ENCODE assay signal across 9 mouse cellular contexts in genomic region chr11:76835868-76836267, GRCm38 (mm10). TPM values are rescaled to one million over a fixed set of nuclear protein-coding genes. Genes with fewer than 3 reads are reported as not detected.
DNase-seq lines count a peak whose midpoint lies in the region; ATAC-seq and TF ChIP-seq lines count a peak whose summit lies in the region.
"Had no signal": no experiment of that assay in that cellular context is flagged by ENCODE, and none has a peak within 500 bp of the region (broad histone marks: within the 10 kb centered on the region; RNA-seq: fewer than 3 reads in every experiment).

No protein-coding gene starts in this region.

- ATAC-seq in heart, embryonic 12.5 days (ENCODE audit: insufficient number of reproducible peaks, low FRiP score): no peak
- ATAC-seq in lung, embryonic 16.5 days (ENCODE audit: low read depth): no peak
- no peak for ATAC-seq in stomach, postnatal 0 days (ENCODE audit: low FRiP score, low TSS enrichment)
- no peak for ATAC-seq in intestine, embryonic 15.5 days
- ATAC-seq: midbrain, embryonic 13.5 days had no signal

- WGBS in heart, embryonic 12.5 days: 47% methylated on average over 5 of the region's 5 CpGs
- 76% methylated on average over 5 of the region's 5 CpGs for WGBS in lung, embryonic 16.5 days
- WGBS in stomach, postnatal 0 days: 71% methylated on average over 5 of the region's 5 CpGs
- WGBS in intestine, embryonic 15.5 days: 68% methylated on average over 5 of the region's 5 CpGs

- peak overlapping the region; percentile 59 for H3K27ac ChIP-seq in heart, embryonic 12.5 days (ENCODE audit: poor library complexity, severe bottlenecking)
- peak overlapping the region; percentile 60 for H3K27ac ChIP-seq in lung, embryonic 16.5 days (ENCODE audit: low read length)
- H3K27ac ChIP-seq in stomach, postnatal 0 days (replicated peaks): peak overlapping the region; percentile 24; the same call in 1 of the 2 replicates
- H3K27ac ChIP-seq in intestine, embryonic 15.5 days: no peak overlapping the region
- H3K27ac ChIP-seq: hindbrain, embryonic 10.5 days; midbrain, embryonic 13.5 days had no signal

- H3K9me3 ChIP-seq in heart, embryonic 12.5 days (replicated peaks): no peaks in the 10 kb centered on the region
- H3K9me3 ChIP-seq in lung, embryonic 16.5 days (ENCODE audit: control insufficient read depth, low read length): no peaks in the 10 kb centered on the region
- no peaks in the 10 kb centered on the region for H3K9me3 ChIP-seq in stomach, postnatal 0 days (ENCODE audit: control insufficient read depth, low read length)
- H3K9me3 ChIP-seq in intestine, embryonic 15.5 days: no peaks in the 10 kb centered on the region
- H3K9me3 ChIP-seq: hindbrain, embryonic 10.5 days; midbrain, embryonic 13.5 days had no signal

- peaks cover 22% of the 10 kb centered on the region for H3K4me1 ChIP-seq in heart, embryonic 12.5 days (replicated peaks)
- H3K4me1 ChIP-seq in lung, embryonic 16.5 days (replicated peaks; ENCODE audit: control insufficient read depth, insufficient read depth, low read length): no peaks in the 10 kb centered on the region
- H3K4me1 ChIP-seq in stomach, postnatal 0 days (replicated peaks; ENCODE audit: control insufficient read depth, insufficient read depth): no peaks in the 10 kb centered on the region
- H3K4me1 ChIP-seq in intestine, embryonic 15.5 days (replicated peaks): no peaks in the 10 kb centered on the region
- H3K4me1 ChIP-seq: hindbrain, embryonic 10.5 days; midbrain, embryonic 13.5 days had no signal

- no peak for TF ChIP-seq CTCF in stomach, postnatal 0 days (IDR thresholded peaks at IDR 0.05; ENCODE audit: low read depth)

- H3K36me3 ChIP-seq in heart, embryonic 12.5 days: peaks cover 12% of the 10 kb centered on the region
- peaks cover 6% of the 10 kb centered on the region for H3K36me3 ChIP-seq in lung, embryonic 16.5 days (ENCODE audit: control insufficient read depth, insufficient read depth, low read length)
- H3K36me3 ChIP-seq in stomach, postnatal 0 days (ENCODE audit: control insufficient read depth, insufficient read depth, low read length): 0 out of 2 replicates have a peak, but pooled peaks cover 11% of the 10 kb centered on the region
- H3K36me3 ChIP-seq in intestine, embryonic 15.5 days: peaks cover 2% of the 10 kb centered on the region; the same call in 1 of the 2 replicates

- no peak overlapping the region for H3K4me3 ChIP-seq in heart, embryonic 12.5 days
- no peak overlapping the region for H3K4me3 ChIP-seq in lung, embryonic 16.5 days (ENCODE audit: low read length)
- no peak overlapping the region for H3K4me3 ChIP-seq in stomach, postnatal 0 days (ENCODE audit: low read depth, low read length)
- no peak overlapping the region for H3K4me3 ChIP-seq in intestine, embryonic 15.5 days (replicated peaks)
- H3K4me3 ChIP-seq: hindbrain, embryonic 10.5 days; midbrain, embryonic 13.5 days had no signal

- no peak for DNase-seq in heart, adult 8-10 months (ENCODE audit: low spot score)
- DNase-seq in lung, adult 18-20 months: no peak
- DNase-seq in liver: peak; percentile 62
- no peak for DNase-seq in stomach, postnatal 0 days (ENCODE audit: low spot score)

- no peak overlapping the region for H3K9ac ChIP-seq in heart, embryonic 12.5 days
- no peak overlapping the region for H3K9ac ChIP-seq in lung, embryonic 16.5 days (ENCODE audit: low read length)
- no peak overlapping the region for H3K9ac ChIP-seq in stomach, postnatal 0 days (ENCODE audit: low read length)
- no peak overlapping the region for H3K9ac ChIP-seq in intestine, embryonic 15.5 days
- H3K9ac ChIP-seq: midbrain, embryonic 13.5 days had no signal

- no peaks in the 10 kb centered on the region for H3K27me3 ChIP-seq in heart, embryonic 12.5 days (replicated peaks)
- H3K27me3 ChIP-seq in lung, embryonic 16.5 days (ENCODE audit: control insufficient read depth, insufficient read depth, low read depth, low read length): no peaks in the 10 kb centered on the region
- H3K27me3 ChIP-seq in stomach, postnatal 0 days (ENCODE audit: control insufficient read depth, insufficient read depth, low read length): no peaks in the 10 kb centered on the region
- H3K27me3 ChIP-seq in intestine, embryonic 15.5 days (replicated peaks): no peaks in the 10 kb centered on the region
- H3K27me3 ChIP-seq: midbrain, embryonic 13.5 days had no signal

- peak overlapping the region; percentile 9; the same call in 1 of the 2 replicates for H3K4me2 ChIP-seq in heart, embryonic 12.5 days
- no peak overlapping the region for H3K4me2 ChIP-seq in lung, embryonic 16.5 days (ENCODE audit: low read depth, low read length)
- no peak overlapping the region for H3K4me2 ChIP-seq in stomach, postnatal 0 days (replicated peaks; ENCODE audit: low read depth)
- H3K4me2 ChIP-seq in intestine, embryonic 15.5 days (replicated peaks): no peak overlapping the region
- H3K4me2 ChIP-seq: midbrain, embryonic 13.5 days had no signal

- no peak for TF ChIP-seq EP300 in stomach, postnatal 0 days (optimal IDR thresholded peaks at IDR 0.05)

RNA-seq across cellular contexts. Expression of gene Cpd, which starts 10.9 kb away (rescaled TPM):
- polyA plus RNA-seq in heart, embryonic 12.5 days (2016; fragmentation: Nextera tagmentation; extraction: Ambion mirVana): 24.3 and 25.7 TPM in 2 replicates
- 10 to 100 TPM; 32.8 to 38.8 (median 37.0) TPM for total RNA-seq in heart, adult 8-10 months (2022)
- polyA plus RNA-seq in lung, embryonic 16.5 days (2015; fragmentation: Nextera tagmentation; extraction: Ambion mirVana): 12.6 and 13.4 TPM in 2 replicates
- polyA plus RNA-seq in stomach, postnatal 0 days (2015; fragmentation: Nextera tagmentation; extraction: Ambion mirVana): 15.9 and 16.1 TPM in 2 replicates
- 10.1 and 11.3 TPM in 2 replicates for polyA plus RNA-seq in intestine, embryonic 15.5 days (2015; fragmentation: Nextera tagmentation; extraction: Ambion mirVana)
